Mouse (Mus musculus): ENCODE measurements around the gene Hmga2.

DNA sequence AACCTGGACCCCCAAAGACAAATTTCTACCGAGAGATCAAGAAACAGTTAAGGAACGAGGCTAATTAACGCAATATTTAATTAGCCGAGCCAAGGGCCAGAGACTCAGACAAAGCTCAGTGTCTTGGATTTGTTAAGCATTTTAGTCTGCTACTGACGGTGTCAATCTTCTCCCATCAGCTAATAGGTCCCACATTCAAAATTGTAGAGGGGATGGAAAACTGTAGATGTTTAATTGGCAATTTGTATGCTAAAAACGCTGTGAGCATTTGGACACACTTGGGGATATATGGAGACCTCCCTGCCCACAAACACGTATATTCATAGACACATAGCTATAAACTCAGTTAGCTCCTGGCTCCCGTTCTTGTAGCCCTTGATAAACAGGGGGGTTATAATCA lies 89.2 kb downstream of the Hmga2 start:
- TF ChIP-seq POLR2A (IDR thresholded peaks at IDR 0.05; ENCODE audit: borderline replicate concordance, control insufficient read depth, low read depth, low read length) (no peak), CTCF (IDR thresholded peaks at IDR 0.05; ENCODE audit: control insufficient read depth, insufficient read depth, low read length) (no peak)

Data from bone marrow, adult 2 months (tissue).